ENCODE assay signal across 32 mouse cellular contexts in the genomic region with DNA sequence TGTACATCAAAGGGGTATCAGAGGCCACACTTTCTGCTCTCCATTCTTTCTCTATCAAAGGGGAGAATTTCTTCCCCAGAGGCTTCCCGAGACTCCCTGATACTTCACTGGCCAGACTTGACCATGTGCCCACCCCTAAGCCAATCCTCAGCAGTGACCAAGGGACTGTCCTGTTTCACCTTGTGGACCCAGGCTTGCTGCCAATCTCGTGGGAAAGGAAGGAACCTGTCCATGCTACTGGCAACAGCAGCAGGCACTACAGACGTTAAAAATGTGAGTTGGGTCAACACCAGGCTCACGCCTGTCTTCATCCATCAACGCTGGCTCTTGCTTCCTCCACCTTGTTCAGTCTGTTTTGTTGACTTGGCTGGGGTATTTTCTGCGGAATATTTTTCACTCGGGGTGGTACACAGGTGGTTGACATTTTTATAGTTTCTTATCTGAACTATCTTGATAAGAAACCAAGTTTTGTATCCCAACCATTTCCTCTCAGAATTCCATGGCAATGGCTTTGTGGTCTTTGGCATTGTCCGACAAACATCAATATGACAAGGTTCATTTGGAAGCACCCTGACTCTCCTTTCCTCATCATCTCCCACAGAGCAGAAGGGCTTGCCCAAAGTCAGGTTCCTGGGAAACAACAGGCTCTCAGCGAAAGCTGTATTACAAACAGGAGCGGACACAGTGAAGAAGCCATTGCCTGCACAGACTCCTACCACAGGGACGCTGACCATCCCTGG.
"Had no signal": no experiment of that assay in that cellular context is flagged by ENCODE, and none has a peak within 500 bp of the region (broad histone marks: within the 10 kb centered on the region; RNA-seq: fewer than 3 reads in every experiment).

No protein-coding gene starts in this region.

- H3K36me3 ChIP-seq: heart, embryonic 12.5 days; heart, embryonic 13.5 days; heart, embryonic 15.5 days; hindbrain, embryonic 10.5 days; hindbrain, embryonic 12.5 days; hindbrain, embryonic 13.5 days; hindbrain, embryonic 15.5 days; intestine, embryonic 15.5 days; kidney, embryonic 15.5 days had no signal

- DNase-seq: heart, adult 2 months; heart, postnatal 14 days; heart, postnatal 36 days; heart, postnatal 4 days; kidney, adult 11 months; kidney, adult 18-20 months; kidney, adult 8-10 months; kidney, adult 9 months; kidney, postnatal 10 days; kidney, postnatal 14 days; kidney, postnatal 25 days; layer of hippocampus, adult 9-11 months; layer of hippocampus, postnatal 36 days had no signal

- ATAC-seq: hindbrain, embryonic 16.5 days; hindbrain, postnatal 0 days; inflammation-experienced regulatory T-cells, adult 6 months; intestine, embryonic 15.5 days; intestine, embryonic 16.5 days; intestine, postnatal 0 days had no signal

- H3K27ac ChIP-seq: heart, adult 2 months; heart, embryonic 13.5 days; heart, embryonic 15.5 days; hindbrain, embryonic 10.5 days; hindbrain, embryonic 12.5 days; hindbrain, embryonic 13.5 days; hindbrain, embryonic 14.5 days; hindbrain, embryonic 15.5 days; hindbrain, postnatal 0 days; intestine, embryonic 15.5 days; kidney, embryonic 15.5 days; kidney, postnatal 0 days; layer of hippocampus, adult 2 months; left cerebral cortex, adult 2 months had no signal

- H3K4me1 ChIP-seq: heart, embryonic 12.5 days; heart, embryonic 15.5 days; hindbrain, embryonic 12.5 days; hindbrain, embryonic 13.5 days; hindbrain, embryonic 15.5 days; intestine, embryonic 15.5 days had no signal

- H3K9ac ChIP-seq: heart, embryonic 12.5 days; heart, embryonic 13.5 days; heart, embryonic 15.5 days; hindbrain, embryonic 12.5 days; hindbrain, embryonic 13.5 days; hindbrain, embryonic 14.5 days; hindbrain, embryonic 15.5 days; intestine, embryonic 15.5 days; kidney, embryonic 15.5 days had no signal

- H3K4me2 ChIP-seq: heart, embryonic 11.5 days; heart, embryonic 12.5 days; heart, embryonic 13.5 days; heart, embryonic 15.5 days; hindbrain, embryonic 12.5 days; hindbrain, embryonic 13.5 days; hindbrain, embryonic 14.5 days; hindbrain, embryonic 15.5 days; intestine, embryonic 15.5 days; kidney, embryonic 15.5 days had no signal

- H3K27me3 ChIP-seq: hindbrain, embryonic 15.5 days; intestine, embryonic 15.5 days; kidney, embryonic 15.5 days had no signal

- H3K4me3 ChIP-seq: heart, adult 2 months; heart, embryonic 12.5 days; heart, embryonic 13.5 days; heart, embryonic 15.5 days; hindbrain, embryonic 10.5 days; hindbrain, embryonic 12.5 days; hindbrain, embryonic 13.5 days; hindbrain, embryonic 15.5 days; intestine, embryonic 15.5 days; kidney, embryonic 15.5 days; layer of hippocampus, adult 2 months; left cerebral cortex, adult 2 months had no signal

- H3K9me3 ChIP-seq: heart, embryonic 13.5 days; heart, embryonic 15.5 days; hindbrain, embryonic 12.5 days; hindbrain, embryonic 13.5 days; hindbrain, embryonic 15.5 days; intestine, embryonic 15.5 days; kidney, embryonic 15.5 days had no signal
